Mouse (Mus musculus): ENCODE measurements around the gene Cdx2. TPM values are rescaled to one million over a fixed set of nuclear protein-coding genes. Genes with fewer than 3 reads are reported as not detected.

Cdx2 gene
- polyA plus RNA-seq, 1 experiment from 2014 or later, result not detected

- Histone ChIP-seq H3K27me3 (replicated peaks) (peaks cover 91% of the 10 kb centered on the region), H3K27ac (ENCODE audit: poor library complexity, severe bottlenecking) (no peak overlapping the region), H3K4me3 (peak overlapping the region; percentile 26), H3K9ac (no peak overlapping the region), H3K36me3 (no peaks in the 10 kb centered on the region), H3K9me3 (replicated peaks) (no peaks in the 10 kb centered on the region), H3K4me1 (replicated peaks) (peaks cover 10% of the 10 kb centered on the region), H3K4me2 (peak overlapping the region; percentile 52)
- under 1% methylated on average over 25 of the region's 25 CpGs for WGBS
- ATAC-seq (ENCODE audit: insufficient number of reproducible peaks, low FRiP score), result no peak
Measured at GRCm38 (mm10) chr5:147315432-147316075, 8.5 kb upstream of the Cdx2 start.

GRCm38 (mm10) chr5:147314646-147315431 lies 7.8 kb upstream of the Cdx2 start:
- H3K4me2 ChIP-seq, result peak overlapping the region; percentile 52
- WGBS, result 1% methylated on average over 39 of the region's 39 CpGs

DNA sequence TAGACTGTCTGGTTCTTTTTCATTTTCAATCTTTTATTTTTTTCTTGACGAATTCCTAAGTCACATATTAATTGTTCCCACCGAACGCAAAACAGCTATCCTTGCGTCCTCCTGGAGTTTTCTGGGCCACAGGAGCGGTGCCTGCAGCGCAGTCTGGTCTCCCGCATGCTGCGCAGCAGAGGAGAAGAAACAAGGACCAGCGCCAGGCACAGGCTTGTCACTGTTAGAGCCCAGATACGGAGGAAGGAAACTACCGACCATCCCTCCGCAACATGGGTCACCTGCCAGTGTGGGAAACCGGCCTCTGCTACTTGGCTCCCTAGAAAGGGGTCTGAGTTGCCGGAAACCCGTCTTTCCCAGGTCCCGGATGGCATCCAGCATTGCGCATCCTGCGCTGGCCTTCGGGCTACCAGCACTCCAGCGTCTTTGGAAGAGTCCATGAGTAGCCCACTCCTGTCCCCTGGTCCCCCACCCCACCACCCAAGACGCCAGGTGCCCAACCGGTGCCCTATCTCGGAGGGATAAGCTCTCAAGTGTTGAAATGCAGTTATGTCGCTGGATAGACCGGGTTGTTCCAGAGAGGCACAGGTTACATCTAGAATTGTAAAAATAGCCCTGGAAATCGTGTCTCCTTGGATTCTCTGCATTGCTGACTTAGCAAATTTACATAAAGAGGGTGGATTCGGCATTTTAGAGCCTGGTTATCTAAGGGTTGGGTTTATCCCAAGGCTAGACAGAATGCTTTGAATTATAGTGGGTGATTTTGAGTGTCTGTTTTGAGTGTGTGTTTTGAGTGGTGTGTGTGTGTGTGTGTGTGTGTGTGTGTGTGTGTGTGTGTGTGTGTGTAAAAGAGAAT lies 6.0 kb upstream of the Cdx2 start:
- Histone ChIP-seq H3K36me3 (no peaks in the 10 kb centered on the region), H3K4me2 (no peak overlapping the region), H3K9ac (no peak overlapping the region), H3K27ac (ENCODE audit: poor library complexity, severe bottlenecking) (no peak overlapping the region), H3K27me3 (replicated peaks) (peaks cover 97% of the 10 kb centered on the region), H3K4me3 (no peak overlapping the region), H3K9me3 (replicated peaks) (no peaks in the 10 kb centered on the region), H3K4me1 (replicated peaks) (peaks cover 10% of the 10 kb centered on the region)
- no peak for ATAC-seq (ENCODE audit: insufficient number of reproducible peaks, low FRiP score)
- 1% methylated on average over 27 of the region's 27 CpGs for WGBS

More at GRCm38 (mm10) chr5:147314646-147315431, 7.8 kb upstream of the Cdx2 start:
- H3K27me3 ChIP-seq (replicated peaks), result peaks cover 91% of the 10 kb centered on the region
- no peaks in the 10 kb centered on the region for H3K9me3 ChIP-seq (replicated peaks)
- peaks cover 10% of the 10 kb centered on the region for H3K4me1 ChIP-seq (replicated peaks)
- H3K27ac ChIP-seq (ENCODE audit: poor library complexity, severe bottlenecking), result no peak overlapping the region
- no peak overlapping the region for H3K9ac ChIP-seq
- no peaks in the 10 kb centered on the region for H3K36me3 ChIP-seq
- ATAC-seq (ENCODE audit: insufficient number of reproducible peaks, low FRiP score), result 0 out of 2 replicates have a peak, but pooled peaks have one; percentile 42
- H3K4me3 ChIP-seq, result peak overlapping the region; percentile 26

GRCm38 (mm10) chr5:147309786-147310185 lies 2.7 kb upstream of the Cdx2 start:
- WGBS, result 0% methylated on average over 2 of the region's 2 CpGs
- Histone ChIP-seq H3K4me2 (no peak overlapping the region), H3K9me3 (replicated peaks) (no peaks in the 10 kb centered on the region), H3K27ac (ENCODE audit: poor library complexity, severe bottlenecking) (no peak overlapping the region), H3K27me3 (replicated peaks) (peaks cover 96% of the 10 kb centered on the region), H3K4me3 (no peak overlapping the region), H3K9ac (no peak overlapping the region), H3K36me3 (no peaks in the 10 kb centered on the region), H3K4me1 (replicated peaks) (peaks cover 13% of the 10 kb centered on the region)
- no peak for ATAC-seq (ENCODE audit: insufficient number of reproducible peaks, low FRiP score)

GRCm38 (mm10) chr5:147308451-147308850 lies 1.4 kb upstream of the Cdx2 start:
- ATAC-seq (ENCODE audit: insufficient number of reproducible peaks, low FRiP score), result no peak
- H3K4me2 ChIP-seq, result no peak overlapping the region
- H3K27ac ChIP-seq (ENCODE audit: poor library complexity, severe bottlenecking), result no peak overlapping the region
- no peaks in the 10 kb centered on the region for H3K9me3 ChIP-seq (replicated peaks)
- H3K9ac ChIP-seq, result no peak overlapping the region
- H3K4me3 ChIP-seq, result no peak overlapping the region
- peaks cover 12% of the 10 kb centered on the region for H3K4me1 ChIP-seq (replicated peaks)
- 7% methylated on average over 9 of the region's 9 CpGs for WGBS
- H3K27me3 ChIP-seq (replicated peaks), result peaks cover 96% of the 10 kb centered on the region
- H3K36me3 ChIP-seq, result no peaks in the 10 kb centered on the region

- under 1% methylated on average over 12 of the region's 12 CpGs for WGBS
Measured at GRCm38 (mm10) chr5:147307398-147307785, 322 bp upstream of the Cdx2 start.

GRCm38 (mm10) chr5:147305856-147306637 lies 1.0 kb downstream of the Cdx2 start:
- Histone ChIP-seq H3K27ac (ENCODE audit: poor library complexity, severe bottlenecking) (no peak overlapping the region), H3K9ac (no peak overlapping the region), H3K4me2 (peak overlapping the region; percentile 42), H3K9me3 (replicated peaks) (no peaks in the 10 kb centered on the region), H3K27me3 (replicated peaks) (peaks cover 97% of the 10 kb centered on the region), H3K4me1 (replicated peaks) (peaks cover 15% of the 10 kb centered on the region), H3K4me3 (peak overlapping the region; percentile 19), H3K36me3 (no peaks in the 10 kb centered on the region)
- no peak for ATAC-seq (ENCODE audit: insufficient number of reproducible peaks, low FRiP score)
- WGBS, result under 1% methylated on average over 58 of the region's 58 CpGs

More at GRCm38 (mm10) chr5:147307398-147307785, 322 bp upstream of the Cdx2 start:
- Histone ChIP-seq H3K27ac (ENCODE audit: poor library complexity, severe bottlenecking) (no peak overlapping the region), H3K9ac (no peak overlapping the region), H3K4me3 (no peak overlapping the region), H3K27me3 (replicated peaks) (peaks cover 96% of the 10 kb centered on the region), H3K9me3 (replicated peaks) (no peaks in the 10 kb centered on the region), H3K4me2 (no peak overlapping the region), H3K36me3 (no peaks in the 10 kb centered on the region), H3K4me1 (replicated peaks) (peaks cover 12% of the 10 kb centered on the region)
- ATAC-seq (ENCODE audit: insufficient number of reproducible peaks, low FRiP score), result no peak

- no peak overlapping the region for H3K9ac ChIP-seq
- no peak overlapping the region for H3K27ac ChIP-seq (ENCODE audit: poor library complexity, severe bottlenecking)
- peaks cover 96% of the 10 kb centered on the region for H3K27me3 ChIP-seq (replicated peaks)
- ATAC-seq (ENCODE audit: insufficient number of reproducible peaks, low FRiP score), result no peak
- H3K36me3 ChIP-seq, result no peaks in the 10 kb centered on the region
- H3K4me1 ChIP-seq (replicated peaks), result peaks cover 18% of the 10 kb centered on the region
- under 1% methylated on average over 16 of the region's 16 CpGs for WGBS
- H3K4me3 ChIP-seq, result no peak overlapping the region
- no peak overlapping the region for H3K4me2 ChIP-seq
- no peaks in the 10 kb centered on the region for H3K9me3 ChIP-seq (replicated peaks)
Measured at GRCm38 (mm10) chr5:147305166-147305565, 1.9 kb downstream of the Cdx2 start.

DNA sequence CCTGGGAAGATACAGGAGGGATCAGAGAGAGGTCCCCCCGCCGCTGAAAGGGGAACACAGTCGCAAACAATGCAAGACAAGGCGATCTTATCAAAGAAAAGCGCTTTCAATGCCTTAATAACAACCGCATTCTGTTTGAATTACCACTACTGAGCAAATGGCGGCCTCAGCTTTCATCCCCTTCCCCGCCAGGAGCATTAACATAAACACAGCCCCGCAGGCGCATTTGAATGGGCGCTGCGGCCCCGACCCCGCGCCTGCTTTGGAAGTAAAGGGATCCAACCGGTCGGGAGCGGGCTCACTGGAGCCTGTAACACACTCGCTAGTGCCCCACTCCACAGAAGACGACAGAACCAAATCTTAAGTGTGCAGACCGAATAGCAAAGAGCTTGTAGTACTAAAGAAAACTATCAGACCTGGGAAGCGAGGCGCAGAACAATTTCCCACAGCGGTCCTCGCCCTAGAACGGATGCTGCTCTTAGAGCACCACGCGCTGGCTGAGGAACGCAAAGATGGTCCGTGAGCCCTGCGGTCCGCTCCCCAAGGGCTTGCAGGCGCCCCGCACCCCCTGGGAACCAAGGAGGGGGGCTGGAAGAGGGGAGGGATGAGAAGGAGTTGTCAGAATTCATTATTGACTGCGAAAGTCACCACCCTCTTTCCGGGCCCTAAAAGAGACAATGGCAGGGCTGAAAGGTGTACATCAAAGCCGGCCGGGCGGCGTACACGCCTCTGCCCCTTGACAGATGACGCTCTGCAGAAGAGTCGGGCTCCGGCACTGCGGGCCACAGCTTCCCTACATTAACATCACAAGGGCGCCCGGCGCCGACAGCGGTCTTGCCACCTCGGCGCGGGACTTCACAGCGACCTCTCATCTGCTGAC lies 2.6 kb downstream of the Cdx2 start:
- no peak for ATAC-seq (ENCODE audit: insufficient number of reproducible peaks, low FRiP score)
- H3K36me3 ChIP-seq, result no peaks in the 10 kb centered on the region
- no peak overlapping the region for H3K27ac ChIP-seq (ENCODE audit: poor library complexity, severe bottlenecking)
- H3K27me3 ChIP-seq (replicated peaks), result peaks cover 96% of the 10 kb centered on the region
- H3K9ac ChIP-seq, result no peak overlapping the region
- under 1% methylated on average over 54 of the region's 54 CpGs for WGBS
- peaks cover 24% of the 10 kb centered on the region for H3K4me1 ChIP-seq (replicated peaks)
- no peaks in the 10 kb centered on the region for H3K9me3 ChIP-seq (replicated peaks)
- H3K4me3 ChIP-seq, result no peak overlapping the region
- no peak overlapping the region for H3K4me2 ChIP-seq

Data from heart, embryonic 12.5 days (tissue).